Comparison of ENCODE assay signal across 35 mouse cellular contexts in the genomic region with DNA sequence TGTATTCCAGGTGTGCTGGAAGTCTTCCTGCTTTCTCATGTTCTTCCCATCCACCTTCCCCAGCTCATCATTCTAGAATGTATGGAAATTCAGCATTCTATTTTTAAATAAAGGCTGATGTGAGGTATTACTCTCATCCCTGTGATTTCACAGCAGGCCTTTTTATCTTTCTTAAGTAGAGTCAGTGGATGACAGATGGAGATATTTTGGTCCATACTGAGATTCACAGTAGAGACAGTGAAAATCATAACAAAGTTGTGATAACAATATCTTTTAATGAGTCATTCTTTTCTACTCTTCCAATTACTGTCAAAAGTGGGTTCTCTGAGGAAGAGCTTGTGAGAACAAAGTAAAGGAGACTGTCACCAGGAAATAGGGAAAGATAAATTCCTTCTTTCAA.
"Had no signal": no experiment of that assay in that cellular context is flagged by ENCODE, and none has a peak within 500 bp of the region (broad histone marks: within the 10 kb centered on the region; RNA-seq: fewer than 3 reads in every experiment).

No protein-coding gene starts in this region.

- H3K9me3 ChIP-seq: hindbrain, embryonic 15.5 days; intestine, embryonic 15.5 days had no signal

- H3K4me1 ChIP-seq: heart, embryonic 10.5 days; heart, embryonic 12.5 days; heart, embryonic 13.5 days; heart, embryonic 15.5 days; hindbrain, embryonic 10.5 days; hindbrain, embryonic 12.5 days; hindbrain, embryonic 13.5 days; hindbrain, embryonic 15.5 days; intestine, embryonic 15.5 days; kidney, embryonic 15.5 days had no signal

- ATAC-seq: hindbrain, embryonic 16.5 days; hindbrain, postnatal 0 days; inflammation-experienced regulatory T-cells, adult 6 months; intestine, embryonic 15.5 days; intestine, embryonic 16.5 days; intestine, postnatal 0 days had no signal

- H3K27ac ChIP-seq: heart, embryonic 10.5 days; heart, embryonic 13.5 days; heart, embryonic 15.5 days; hindbrain, embryonic 10.5 days; hindbrain, embryonic 12.5 days; hindbrain, embryonic 13.5 days; hindbrain, embryonic 14.5 days; hindbrain, embryonic 15.5 days; hindbrain, postnatal 0 days; intestine, embryonic 15.5 days; kidney, embryonic 15.5 days; kidney, postnatal 0 days; layer of hippocampus, adult 2 months had no signal

- H3K4me3 ChIP-seq: heart, embryonic 10.5 days; heart, embryonic 12.5 days; heart, embryonic 13.5 days; heart, embryonic 15.5 days; hindbrain, embryonic 10.5 days; hindbrain, embryonic 12.5 days; hindbrain, embryonic 13.5 days; hindbrain, embryonic 15.5 days; intestine, embryonic 15.5 days; kidney, embryonic 15.5 days; layer of hippocampus, adult 2 months had no signal

- H3K9ac ChIP-seq: heart, embryonic 12.5 days; heart, embryonic 13.5 days; heart, embryonic 15.5 days; hindbrain, embryonic 12.5 days; hindbrain, embryonic 13.5 days; hindbrain, embryonic 14.5 days; hindbrain, embryonic 15.5 days; intestine, embryonic 15.5 days; kidney, embryonic 15.5 days had no signal

- DNase-seq: heart, postnatal 10 days; heart, postnatal 14 days; heart, postnatal 36 days; heart, postnatal 4 days; kidney, adult 11 months; kidney, adult 18-20 months; kidney, adult 2 months; kidney, adult 8-10 months; kidney, adult 9 months; kidney, postnatal 10 days; kidney, postnatal 14 days; kidney, postnatal 25 days; kidney, postnatal 36 days; kidney, postnatal 4 days; layer of hippocampus, adult 9-11 months; layer of hippocampus, postnatal 36 days had no signal

- H3K4me2 ChIP-seq: heart, embryonic 11.5 days; heart, embryonic 12.5 days; heart, embryonic 13.5 days; heart, embryonic 15.5 days; hindbrain, embryonic 12.5 days; hindbrain, embryonic 13.5 days; hindbrain, embryonic 14.5 days; hindbrain, embryonic 15.5 days; intestine, embryonic 15.5 days; kidney, embryonic 15.5 days had no signal

- H3K27me3 ChIP-seq: heart, embryonic 12.5 days; heart, embryonic 13.5 days; heart, embryonic 15.5 days; hindbrain, embryonic 12.5 days; hindbrain, embryonic 13.5 days; hindbrain, embryonic 15.5 days; intestine, embryonic 15.5 days; kidney, embryonic 15.5 days had no signal

- H3K36me3 ChIP-seq: heart, embryonic 10.5 days; heart, embryonic 12.5 days; heart, embryonic 13.5 days; heart, embryonic 15.5 days; hindbrain, embryonic 10.5 days; hindbrain, embryonic 12.5 days; hindbrain, embryonic 13.5 days; hindbrain, embryonic 15.5 days; intestine, embryonic 15.5 days; kidney, embryonic 15.5 days had no signal
